Mouse (Mus musculus): ENCODE results near the gene Cacnb4. TPM values are rescaled to one million over a fixed set of nuclear protein-coding genes. Genes with fewer than 3 reads are reported as not detected.

Cacnb4 gene
- polyA plus RNA-seq, 1 experiment: 0.45 TPM

DNA sequence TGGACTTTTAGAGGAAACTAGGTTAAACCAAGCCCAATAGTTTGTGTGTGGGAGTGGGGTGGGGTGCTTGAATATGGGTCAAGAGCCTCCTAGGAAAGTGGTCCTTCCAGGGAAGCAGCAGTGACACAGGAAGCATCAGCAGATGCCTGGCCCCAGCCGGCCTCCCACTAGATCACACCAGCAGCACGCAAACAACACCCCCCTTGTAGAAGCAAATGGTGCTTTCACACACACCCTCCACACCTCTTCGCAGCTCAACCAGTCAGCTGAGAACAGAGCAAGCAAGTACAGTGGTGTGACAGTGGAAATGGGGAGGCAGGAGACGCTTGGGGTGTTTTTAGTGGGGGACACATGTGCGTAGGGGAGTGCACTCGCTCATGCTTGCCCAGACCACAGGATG lies 33.0 kb downstream of the Cacnb4 start:
- Histone ChIP-seq H3K27ac (ENCODE audit: control insufficient read depth, insufficient read depth, low read depth, low read length, poor library complexity) (no peak overlapping the region), H3K4me1 (ENCODE audit: control insufficient read depth, insufficient read depth, low read length) (no peaks in the 10 kb centered on the region), H3K4me3 (replicated peaks; ENCODE audit: control insufficient read depth, low read depth, low read length) (no peak overlapping the region)
- TF ChIP-seq POLR2A (IDR thresholded peaks at IDR 0.05; ENCODE audit: borderline replicate concordance, control insufficient read depth, low read depth, low read length): no peak
- no peak for TF ChIP-seq CTCF (IDR thresholded peaks at IDR 0.05; ENCODE audit: control insufficient read depth, insufficient read depth, low read length)
- WGBS: 85% methylated on average over 6 of the region's 6 CpGs

DNA sequence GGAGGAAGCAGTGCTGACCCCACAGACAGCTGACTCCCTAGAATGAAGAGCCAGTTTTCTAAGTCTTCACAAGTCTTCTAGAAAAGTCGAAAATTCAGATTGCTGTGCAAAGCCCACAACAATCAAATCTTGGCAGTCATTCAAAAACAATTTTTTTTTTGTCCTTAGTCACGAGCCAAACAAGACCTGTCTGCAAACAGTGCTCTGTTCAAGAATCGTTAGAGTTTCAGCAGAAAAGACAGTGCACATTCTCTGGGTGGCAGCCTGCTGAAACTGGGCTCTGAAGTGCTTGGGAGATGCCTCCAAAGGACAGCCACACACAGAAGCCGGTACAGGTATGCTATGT lies 37.1 kb downstream of the Cacnb4 start:
- Histone ChIP-seq H3K4me1 (ENCODE audit: control insufficient read depth, insufficient read depth, low read length) (no peaks in the 10 kb centered on the region), H3K4me3 (replicated peaks; ENCODE audit: control insufficient read depth, low read depth, low read length) (no peak overlapping the region), H3K27ac (ENCODE audit: control insufficient read depth, insufficient read depth, low read depth, low read length, poor library complexity) (no peak overlapping the region)
- 35% methylated on average over 4 of the region's 4 CpGs for WGBS
- no peak for TF ChIP-seq CTCF (IDR thresholded peaks at IDR 0.05; ENCODE audit: control insufficient read depth, insufficient read depth, low read length)
- no peak for TF ChIP-seq POLR2A (IDR thresholded peaks at IDR 0.05; ENCODE audit: borderline replicate concordance, control insufficient read depth, low read depth, low read length)

DNA sequence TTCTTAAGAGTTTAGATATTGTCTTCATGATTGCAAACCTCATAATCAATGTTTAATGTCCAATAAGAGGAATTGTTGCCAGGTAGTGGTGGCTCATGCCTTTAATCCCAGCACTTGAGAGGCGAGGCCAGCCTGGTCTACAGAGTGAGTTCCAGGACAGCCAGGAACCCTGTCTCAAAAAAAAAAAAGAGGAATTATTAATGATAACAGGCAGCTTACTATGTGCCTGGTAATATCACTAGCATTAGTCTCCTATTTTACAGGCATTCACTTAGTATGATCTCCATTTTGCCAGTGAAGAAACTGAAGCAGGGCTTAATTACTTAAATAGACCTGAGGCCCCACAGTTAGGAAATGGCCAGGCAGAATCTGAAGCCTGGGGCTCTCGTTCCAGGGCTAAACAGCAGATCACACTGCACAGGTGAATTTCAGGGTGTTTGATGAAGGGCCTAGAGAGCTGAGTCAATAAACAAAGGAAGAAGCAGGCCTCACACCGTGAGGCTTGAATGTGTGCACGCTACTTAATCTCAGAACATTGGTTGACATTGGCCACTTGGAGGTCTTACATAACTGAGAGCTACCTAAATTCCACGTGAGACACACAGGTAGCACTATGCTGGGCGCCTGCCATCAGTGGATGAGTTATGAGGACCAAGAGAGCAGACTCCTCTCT lies 37.6 kb downstream of the Cacnb4 start:
- TF ChIP-seq CTCF (IDR thresholded peaks at IDR 0.05; ENCODE audit: control insufficient read depth, insufficient read depth, low read length) (no peak), POLR2A (IDR thresholded peaks at IDR 0.05; ENCODE audit: borderline replicate concordance, control insufficient read depth, low read depth, low read length) (no peak)
- no peak overlapping the region for H3K4me3 ChIP-seq (replicated peaks; ENCODE audit: control insufficient read depth, low read depth, low read length)
- WGBS: 68% methylated on average over 6 of the region's 6 CpGs
- H3K27ac ChIP-seq (ENCODE audit: control insufficient read depth, insufficient read depth, low read depth, low read length, poor library complexity): no peak overlapping the region
- no peaks in the 10 kb centered on the region for H3K4me1 ChIP-seq (ENCODE audit: control insufficient read depth, insufficient read depth, low read length)

DNA sequence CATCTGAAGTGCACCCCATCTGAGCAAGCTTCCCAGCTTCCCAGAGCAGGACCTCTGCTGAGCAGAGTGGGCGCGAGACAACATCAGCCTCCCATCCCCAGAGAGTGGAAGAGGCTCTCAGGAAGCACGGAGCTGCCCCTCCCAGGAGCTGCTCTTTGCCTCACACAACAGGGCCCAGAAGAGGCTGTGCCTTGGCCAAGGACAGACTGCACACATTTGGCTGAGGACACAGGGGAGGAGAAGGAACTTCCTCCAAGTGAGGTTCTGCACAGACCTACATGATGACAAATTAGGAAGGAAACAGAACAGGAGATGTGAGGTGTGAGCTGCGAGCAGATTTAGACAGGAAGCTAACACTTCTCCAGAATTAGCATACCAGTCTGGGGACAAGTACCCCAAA lies 38.4 kb downstream of the Cacnb4 start:
- Histone ChIP-seq H3K27ac (ENCODE audit: control insufficient read depth, insufficient read depth, low read depth, low read length, poor library complexity) (no peak overlapping the region), H3K4me1 (ENCODE audit: control insufficient read depth, insufficient read depth, low read length) (no peaks in the 10 kb centered on the region), H3K4me3 (replicated peaks; ENCODE audit: control insufficient read depth, low read depth, low read length) (no peak overlapping the region)
- TF ChIP-seq CTCF (IDR thresholded peaks at IDR 0.05; ENCODE audit: control insufficient read depth, insufficient read depth, low read length) (no peak), POLR2A (IDR thresholded peaks at IDR 0.05; ENCODE audit: borderline replicate concordance, control insufficient read depth, low read depth, low read length) (no peak)
- 24% methylated on average over 4 of the region's 4 CpGs for WGBS

DNA sequence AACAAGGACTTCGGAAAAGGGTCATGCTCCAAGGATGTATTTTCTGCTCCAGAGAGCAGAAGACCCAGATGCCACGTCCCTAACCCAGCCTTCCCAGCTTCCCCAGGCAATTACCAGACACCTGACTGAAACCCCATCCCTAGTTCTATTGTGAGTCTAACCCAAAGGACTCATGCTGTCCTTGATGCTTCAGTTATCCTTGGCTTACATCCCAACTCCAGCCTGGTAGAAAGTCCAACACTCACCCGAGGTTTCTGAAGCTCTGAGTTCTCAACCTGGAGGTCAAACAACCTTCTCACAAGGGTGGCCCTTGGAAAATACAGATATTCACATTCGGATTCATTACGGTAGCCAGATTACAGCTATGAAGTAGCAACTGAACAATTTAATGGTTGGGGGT lies 40.6 kb downstream of the Cacnb4 start:
- Histone ChIP-seq H3K4me1 (ENCODE audit: control insufficient read depth, insufficient read depth, low read length) (no peaks in the 10 kb centered on the region; the same call in 1 of the 2 replicates), H3K27ac (ENCODE audit: control insufficient read depth, insufficient read depth, low read depth, low read length, poor library complexity) (no peak overlapping the region), H3K4me3 (replicated peaks; ENCODE audit: control insufficient read depth, low read depth, low read length) (no peak overlapping the region)
- no peak for TF ChIP-seq POLR2A (IDR thresholded peaks at IDR 0.05; ENCODE audit: borderline replicate concordance, control insufficient read depth, low read depth, low read length)
- TF ChIP-seq CTCF (IDR thresholded peaks at IDR 0.05; ENCODE audit: control insufficient read depth, insufficient read depth, low read length): no peak
- whole genome bisulfite sequencing: 85% methylated on average over 5 of the region's 5 CpGs

DNA sequence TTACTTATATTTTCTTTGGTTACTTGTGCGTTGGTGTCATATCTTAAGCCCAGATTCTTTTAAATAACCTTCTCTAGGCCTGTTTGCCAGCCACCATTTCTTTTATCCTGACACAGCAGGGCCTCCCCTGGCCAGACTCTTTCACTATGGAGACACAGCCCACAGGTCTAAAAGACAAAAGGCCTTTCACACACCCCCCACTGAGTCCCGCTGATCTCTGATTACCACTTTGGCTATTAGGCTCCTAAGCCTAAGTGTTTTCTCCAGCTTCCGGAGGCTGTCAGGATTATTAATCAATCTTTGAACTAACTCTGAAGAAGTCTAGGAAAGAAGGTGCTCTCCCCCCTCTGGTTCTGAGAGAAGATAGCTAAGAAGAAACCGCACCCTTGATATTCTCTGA lies 41.3 kb downstream of the Cacnb4 start:
- Histone ChIP-seq H3K4me3 (replicated peaks; ENCODE audit: control insufficient read depth, low read depth, low read length) (no peak overlapping the region), H3K27ac (ENCODE audit: control insufficient read depth, insufficient read depth, low read depth, low read length, poor library complexity) (no peak overlapping the region), H3K4me1 (ENCODE audit: control insufficient read depth, insufficient read depth, low read length) (no peaks in the 10 kb centered on the region; the same call in 1 of the 2 replicates)
- TF ChIP-seq POLR2A (IDR thresholded peaks at IDR 0.05; ENCODE audit: borderline replicate concordance, control insufficient read depth, low read depth, low read length) (no peak), CTCF (IDR thresholded peaks at IDR 0.05; ENCODE audit: control insufficient read depth, insufficient read depth, low read length) (no peak)
- 88% methylated on average over 4 of the region's 4 CpGs for WGBS

DNA sequence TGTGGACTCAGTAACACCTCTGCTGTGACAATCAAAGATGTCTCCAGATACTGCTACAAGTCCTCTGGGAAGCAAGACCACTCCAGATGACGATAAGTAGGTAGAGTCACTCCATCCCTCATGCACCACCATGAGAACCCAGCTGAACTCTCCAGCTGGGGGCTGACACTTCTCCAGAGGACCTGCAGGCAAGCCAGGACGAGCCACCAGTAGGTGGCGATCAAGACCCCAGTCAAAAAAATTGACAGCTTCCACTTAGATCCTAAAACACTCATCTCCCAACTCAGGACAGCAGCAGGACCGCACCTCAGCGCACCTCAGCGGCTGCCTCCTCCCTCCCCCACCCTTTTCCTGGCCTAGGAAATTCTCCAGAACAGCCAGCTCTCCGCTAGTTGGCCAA lies 43.8 kb downstream of the Cacnb4 start:
- Histone ChIP-seq H3K4me3 (replicated peaks; ENCODE audit: control insufficient read depth, low read depth, low read length) (no peak overlapping the region), H3K4me1 (ENCODE audit: control insufficient read depth, insufficient read depth, low read length) (no peaks in the 10 kb centered on the region; the same call in 1 of the 2 replicates), H3K27ac (ENCODE audit: control insufficient read depth, insufficient read depth, low read depth, low read length, poor library complexity) (no peak overlapping the region)
- 13% methylated on average over 7 of the region's 7 CpGs for WGBS
- TF ChIP-seq POLR2A (IDR thresholded peaks at IDR 0.05; ENCODE audit: borderline replicate concordance, control insufficient read depth, low read depth, low read length) (no peak), CTCF (IDR thresholded peaks at IDR 0.05; ENCODE audit: control insufficient read depth, insufficient read depth, low read length) (peak; percentile 50)

DNA sequence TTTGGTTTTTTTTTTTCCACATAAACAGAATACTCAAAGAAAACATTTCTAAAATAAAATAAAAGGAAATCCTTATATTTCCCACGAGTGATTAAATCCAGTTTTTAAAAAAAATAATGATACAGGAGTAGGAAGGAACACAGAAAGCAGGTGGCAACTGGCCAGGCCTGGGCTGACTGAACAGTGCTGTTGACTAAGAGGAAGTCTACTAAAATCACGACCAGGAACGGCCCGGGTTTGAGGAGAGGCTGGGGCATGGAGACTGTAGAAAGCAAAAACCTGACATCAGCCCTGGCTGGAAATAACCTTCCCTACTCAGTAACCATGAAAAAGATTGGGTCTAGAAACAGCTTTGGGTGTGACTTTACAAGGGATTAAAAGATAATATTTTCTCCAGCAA lies 48.4 kb downstream of the Cacnb4 start:
- 5% methylated on average over 4 of the region's 4 CpGs for WGBS
- no peaks in the 10 kb centered on the region; the same call in 1 of the 2 replicates for H3K4me1 ChIP-seq (ENCODE audit: control insufficient read depth, insufficient read depth, low read length)
- no peak overlapping the region for H3K4me3 ChIP-seq (replicated peaks; ENCODE audit: control insufficient read depth, low read depth, low read length)
- TF ChIP-seq CTCF (IDR thresholded peaks at IDR 0.05; ENCODE audit: control insufficient read depth, insufficient read depth, low read length) (no peak), POLR2A (IDR thresholded peaks at IDR 0.05; ENCODE audit: borderline replicate concordance, control insufficient read depth, low read depth, low read length) (no peak)
- no peak overlapping the region for H3K27ac ChIP-seq (ENCODE audit: control insufficient read depth, insufficient read depth, low read depth, low read length, poor library complexity)

DNA sequence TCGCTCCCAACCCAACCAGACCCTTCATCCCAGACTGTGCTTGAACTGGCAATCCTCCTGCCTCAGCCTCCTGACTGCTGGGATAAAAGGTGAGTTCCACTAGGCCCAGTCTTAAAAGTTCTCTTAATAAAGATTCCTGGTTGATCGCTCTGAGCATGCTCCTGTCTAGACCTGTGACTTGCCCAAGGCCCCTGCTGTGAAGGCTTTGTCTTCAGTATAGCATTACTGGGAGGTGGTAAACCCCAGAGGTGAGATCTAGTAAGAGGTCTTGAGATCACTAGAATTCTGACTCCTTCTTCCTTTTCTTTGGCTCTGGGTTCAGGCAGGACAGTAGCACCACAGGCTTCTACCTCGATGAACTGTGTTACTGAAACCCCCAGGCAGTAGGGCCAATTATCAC lies 50.4 kb downstream of the Cacnb4 start:
- Histone ChIP-seq H3K27ac (ENCODE audit: control insufficient read depth, insufficient read depth, low read depth, low read length, poor library complexity) (no peak overlapping the region), H3K4me3 (replicated peaks; ENCODE audit: control insufficient read depth, low read depth, low read length) (no peak overlapping the region), H3K4me1 (ENCODE audit: control insufficient read depth, insufficient read depth, low read length) (no peaks in the 10 kb centered on the region)
- WGBS: 77% methylated on average over 3 of the region's 3 CpGs
- TF ChIP-seq CTCF (IDR thresholded peaks at IDR 0.05; ENCODE audit: control insufficient read depth, insufficient read depth, low read length): no peak
- no peak for TF ChIP-seq POLR2A (IDR thresholded peaks at IDR 0.05; ENCODE audit: borderline replicate concordance, control insufficient read depth, low read depth, low read length)
